Mouse (Mus musculus) small intestine, adult 2 months (tissue): ENCODE measurements around the gene Smc3. TPM values are rescaled to one million over a fixed set of nuclear protein-coding genes. Genes with fewer than 3 reads are reported as not detected.

Experiments used
- H3K27ac ChIP-seq: fragments of 200-500 bp; 2 replicates; pipeline ENCODE4 v1.5.1; 2012; ENCODE audit warnings: low read depth, low read length, control low read depth, inconsistent platforms; ENCODE audit not compliant: insufficient read depth
- H3K27me3 ChIP-seq: fragments of 200-500 bp; 2 replicates; pipeline ENCODE4 v1.6.1; 2012; ENCODE audit warnings: mild to moderate bottlenecking, moderate library complexity, low read length, inconsistent platforms; ENCODE audit not compliant: control insufficient read depth, insufficient read depth
- H3K36me3 ChIP-seq: fragments of 200-500 bp; 2 replicates; pipeline ENCODE4 v1.6.1; 2012; ENCODE audit warnings: mild to moderate bottlenecking, low read length, control low read depth, inconsistent platforms; ENCODE audit not compliant: control insufficient read depth, insufficient read depth
- H3K4me1 ChIP-seq: fragments of 200-500 bp; 2 replicates; pipeline ENCODE4 v1.6.1; 2012; ENCODE audit warnings: low read length, inconsistent platforms, mixed read lengths; ENCODE audit not compliant: control insufficient read depth, insufficient read depth, insufficient read length
- H3K4me3 ChIP-seq: fragments of 200-500 bp; 2 replicates; pipeline ENCODE4 v1.5.1; 2012; ENCODE audit warnings: low read depth, mild to moderate bottlenecking, control low read depth, inconsistent platforms, low read length, moderate library complexity
- CTCF ChIP-seq: fragments of 200-500 bp; IDR thresholded peaks from 2 replicates; pipeline ENCODE4 v1.5.1; 2012; ENCODE audit warnings: low read depth, mild to moderate bottlenecking, control low read depth, inconsistent platforms, low read length, moderate library complexity, mixed read lengths; ENCODE audit not compliant: insufficient replicate concordance, insufficient read length; ENCODE audit errors: extremely low read depth
- POLR2A ChIP-seq: fragments of 200-500 bp; IDR thresholded peaks from 2 replicates; pipeline ENCODE4 v1.6.1; 2012; ENCODE audit warnings: low read depth, mild to moderate bottlenecking, control low read depth, inconsistent platforms, low read length, moderate library complexity
- WGBS: fragments of 180-500 bp; shearing (Covaris S2); methylation state at CpG from one replicate; pipeline ENCODE4 v1.1.7; 2018; 5-methylcytosine and 5-hydroxymethylcytosine counted together
- polyA plus RNA-seq: library from polyadenylated mRNA; depleted of rRNA; stranded (reverse); fragments of >200 nt; gene quantifications from 2 replicates; pipeline ENCODE4 v1.2.3, GENCODE M21; 2012

Gene Smc3
- polyA plus RNA-seq, 1 experiment: 1.4 TPM

DNA sequence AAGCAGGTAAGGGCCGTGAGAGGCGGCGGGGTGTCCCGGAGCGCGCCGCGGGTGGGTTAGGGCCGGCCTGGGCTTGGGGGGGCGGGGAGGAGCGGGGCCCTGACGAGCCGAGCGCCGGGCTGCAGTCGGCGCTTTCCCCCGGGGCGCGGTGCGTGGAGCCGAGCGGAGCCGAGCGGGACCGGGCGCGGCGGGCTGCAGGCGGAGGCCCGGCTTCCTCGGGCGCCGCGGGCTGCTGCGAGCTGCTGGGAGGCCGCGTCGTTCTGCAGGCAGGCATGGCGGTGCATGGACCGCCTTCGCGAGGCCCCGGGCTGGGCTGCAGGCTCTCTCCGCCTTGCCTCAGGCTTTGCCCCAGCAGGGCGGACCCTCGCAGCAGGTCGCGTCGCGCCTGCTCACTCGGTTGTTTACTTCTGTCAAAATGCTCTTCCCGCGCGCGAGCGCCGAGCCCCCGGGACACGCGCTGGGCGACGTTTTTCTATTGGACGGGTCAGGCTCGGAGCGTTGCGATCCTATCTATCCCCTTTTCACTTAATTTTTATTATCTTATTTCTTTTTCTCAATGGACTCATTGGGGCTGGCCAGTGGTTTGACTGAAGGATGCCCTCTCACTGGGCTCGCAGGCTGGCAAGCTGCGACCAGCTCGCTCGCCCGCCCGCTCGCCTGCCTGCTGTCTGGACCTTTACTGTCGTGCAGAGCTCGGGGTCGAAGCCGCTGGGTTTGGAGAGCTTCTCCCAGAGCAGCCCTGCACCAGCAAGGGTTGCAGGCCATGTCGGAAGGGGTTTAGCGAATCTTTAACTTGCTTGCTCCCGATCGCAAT lies 558 bp downstream of the Smc3 start:
- H3K4me1 ChIP-seq: peaks cover 6% of the 10 kb centered on the region; the same call in 1 of the 2 replicates
- TF ChIP-seq CTCF (no peak), POLR2A (no peak)
- H3K27me3 ChIP-seq: no peaks in the 10 kb centered on the region
- H3K36me3 ChIP-seq: peaks cover 3% of the 10 kb centered on the region
- peak overlapping the region; percentile 91 for H3K4me3 ChIP-seq
- under 1% methylated on average over 81 of the region's 82 CpGs for WGBS
- H3K27ac ChIP-seq: peak overlapping the region; percentile 44; the same call in 1 of the 2 replicates

DNA sequence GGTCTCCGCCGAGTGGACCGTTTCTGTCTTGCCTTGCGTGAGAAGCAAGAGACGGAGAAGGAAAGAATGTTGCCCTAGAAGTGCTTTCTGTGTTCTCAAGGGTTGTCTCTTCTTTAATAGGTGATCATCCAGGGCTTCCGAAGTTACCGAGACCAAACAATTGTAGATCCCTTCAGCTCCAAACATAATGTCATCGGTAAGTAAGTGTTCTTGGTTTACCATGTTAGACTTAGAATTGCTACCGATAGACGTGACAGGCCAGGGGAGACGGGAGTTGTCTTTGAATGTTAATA lies 1.1 kb downstream of the Smc3 start:
- WGBS: 2% methylated on average over 11 of the region's 11 CpGs
- H3K27ac ChIP-seq: no peak overlapping the region
- no peak for TF ChIP-seq POLR2A
- TF ChIP-seq CTCF: no peak
- H3K4me1 ChIP-seq: peaks cover 6% of the 10 kb centered on the region; the same call in 1 of the 2 replicates
- peaks cover 5% of the 10 kb centered on the region for H3K36me3 ChIP-seq
- no peaks in the 10 kb centered on the region for H3K27me3 ChIP-seq
- peak overlapping the region; percentile 91 for H3K4me3 ChIP-seq

DNA sequence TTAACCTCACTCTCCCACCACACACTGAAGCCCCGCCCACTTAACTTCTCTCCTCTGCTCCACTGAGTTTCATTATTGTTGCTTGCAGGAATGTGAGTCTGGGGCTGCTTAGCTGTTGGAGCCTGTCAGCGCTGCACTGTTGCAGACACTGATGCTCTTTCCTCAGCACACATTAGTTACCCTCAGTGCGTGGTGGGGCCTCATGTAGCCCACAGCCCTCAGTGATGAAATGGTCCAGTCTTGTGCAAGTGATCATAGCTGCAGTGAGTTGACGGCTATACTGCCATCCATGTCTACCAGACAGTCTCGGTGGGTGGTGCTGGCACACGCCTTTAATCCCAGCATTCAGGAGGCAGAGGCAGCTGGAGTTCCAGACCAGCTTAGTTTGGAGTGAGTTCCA lies 8.7 kb downstream of the Smc3 start:
- TF ChIP-seq CTCF (no peak), POLR2A (no peak)
- no peak overlapping the region for H3K27ac ChIP-seq
- no peaks in the 10 kb centered on the region for H3K4me1 ChIP-seq
- no peak overlapping the region for H3K4me3 ChIP-seq
- H3K36me3 ChIP-seq: peaks cover 8% of the 10 kb centered on the region
- no peaks in the 10 kb centered on the region for H3K27me3 ChIP-seq
- 84% methylated on average over 6 of the region's 6 CpGs for WGBS

DNA sequence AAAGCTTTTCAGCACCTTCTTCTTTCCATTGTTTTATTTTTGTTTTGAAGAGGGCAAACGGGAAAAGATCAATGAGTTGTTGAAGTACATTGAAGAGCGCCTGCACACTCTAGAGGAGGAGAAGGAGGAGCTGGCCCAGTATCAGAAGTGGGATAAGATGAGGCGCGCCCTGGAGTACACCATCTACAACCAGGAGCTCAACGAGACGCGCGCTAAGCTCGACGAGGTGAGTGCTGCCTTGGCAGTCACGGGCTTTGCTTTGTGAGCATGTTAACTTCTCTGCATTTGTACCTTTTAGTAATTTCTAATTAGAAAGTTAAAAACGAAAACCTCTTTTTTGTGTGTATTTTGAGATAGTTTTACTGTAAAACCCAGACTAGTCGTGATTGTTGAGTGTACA lies 21.5 kb downstream of the Smc3 start:
- Histone ChIP-seq H3K4me1 (no peaks in the 10 kb centered on the region), H3K27ac (no peak overlapping the region), H3K36me3 (peaks cover 52% of the 10 kb centered on the region), H3K27me3 (no peaks in the 10 kb centered on the region), H3K4me3 (no peak overlapping the region)
- WGBS: 85% methylated on average over 13 of the region's 13 CpGs
- TF ChIP-seq CTCF: no peak

DNA sequence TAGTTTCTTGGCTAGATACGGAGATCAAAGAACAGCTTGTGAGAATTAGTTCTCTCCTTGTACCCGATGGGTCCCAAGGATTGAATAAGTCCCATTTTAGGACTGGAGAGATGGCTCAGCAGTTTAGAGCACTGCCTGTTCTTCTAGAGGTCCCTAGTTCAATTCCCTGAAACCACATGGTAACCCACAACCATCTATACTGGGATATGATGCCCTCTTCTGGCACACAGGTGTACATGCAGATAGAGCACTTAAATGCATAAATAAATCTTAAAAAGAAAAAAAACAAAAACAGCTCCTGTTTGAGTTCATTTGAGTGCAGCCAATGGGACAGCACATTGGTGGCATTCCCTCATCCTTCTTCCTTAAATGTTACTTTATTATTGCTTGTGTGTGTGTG lies 37.8 kb downstream of the Smc3 start:
- no peak for TF ChIP-seq POLR2A
- TF ChIP-seq CTCF: no peak
- WGBS: 95% methylated on average over 2 of the region's 2 CpGs
- Histone ChIP-seq H3K27ac (no peak overlapping the region), H3K27me3 (no peaks in the 10 kb centered on the region), H3K36me3 (peaks cover 60% of the 10 kb centered on the region), H3K4me3 (no peak overlapping the region), H3K4me1 (no peaks in the 10 kb centered on the region)

DNA sequence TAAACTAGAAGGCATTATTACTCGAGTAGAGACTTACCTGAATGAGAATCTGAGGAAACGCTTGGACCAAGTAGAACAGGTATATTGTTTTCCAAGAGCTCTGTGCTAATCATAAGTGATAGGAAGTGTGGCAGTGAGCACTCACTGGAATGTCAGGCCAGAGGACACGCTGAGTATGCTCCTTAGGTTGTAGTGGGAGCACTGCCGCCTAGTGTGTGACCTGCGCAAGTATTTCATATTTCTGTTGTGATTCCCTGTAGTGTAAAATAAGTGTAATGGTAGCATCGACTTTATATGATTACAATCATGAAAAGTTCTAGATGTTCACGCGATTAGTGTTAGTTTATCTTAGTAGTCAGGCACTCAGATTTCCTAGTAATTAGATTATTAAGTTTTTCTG lies 38.5 kb downstream of the Smc3 start:
- H3K36me3 ChIP-seq: peaks cover 56% of the 10 kb centered on the region
- H3K27me3 ChIP-seq: no peaks in the 10 kb centered on the region
- H3K4me3 ChIP-seq: no peak overlapping the region
- WGBS: 87% methylated on average over 8 of the region's 8 CpGs
- H3K27ac ChIP-seq: no peak overlapping the region
- no peak for TF ChIP-seq CTCF
- TF ChIP-seq POLR2A: no peak
- H3K4me1 ChIP-seq: no peaks in the 10 kb centered on the region

DNA sequence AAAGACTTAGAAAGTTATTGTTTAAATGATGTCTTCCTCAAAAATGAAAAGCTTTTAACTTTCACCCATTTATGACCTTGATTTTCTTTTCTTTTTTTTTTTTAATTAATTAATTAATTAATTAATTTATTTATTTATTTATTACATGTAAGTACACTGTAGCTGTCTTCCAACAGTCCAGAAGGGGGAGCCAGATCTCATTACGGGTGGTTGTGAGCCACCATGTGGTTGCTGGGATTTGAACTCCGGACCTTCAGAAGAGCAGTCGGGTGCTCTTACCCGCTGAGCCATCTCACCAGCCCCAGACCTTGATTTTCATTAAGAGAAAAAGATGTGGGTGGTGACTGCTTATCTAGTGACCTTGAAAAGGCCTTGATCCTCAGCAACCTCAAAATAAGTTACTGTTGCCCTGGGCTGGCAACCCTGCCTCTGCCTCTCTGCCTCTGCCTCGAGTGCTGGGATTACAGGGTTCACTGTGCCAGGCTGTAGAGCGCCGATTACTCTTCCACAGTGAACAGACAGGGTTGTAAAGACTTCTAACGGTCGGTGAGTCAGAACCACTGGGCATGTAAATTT lies 43.9 kb downstream of the Smc3 start:
- H3K27me3 ChIP-seq: no peaks in the 10 kb centered on the region
- H3K36me3 ChIP-seq: peaks cover 49% of the 10 kb centered on the region
- WGBS: 79% methylated on average over 9 of the region's 9 CpGs
- H3K4me1 ChIP-seq: no peaks in the 10 kb centered on the region; the same call in 1 of the 2 replicates
- H3K27ac ChIP-seq: no peak overlapping the region
- no peak overlapping the region for H3K4me3 ChIP-seq
- TF ChIP-seq POLR2A (no peak), CTCF (no peak)
